Mouse (Mus musculus) heart, embryonic 11.5 days (tissue): Measurements from ENCODE around the gene Tbc1d10a. TPM values are rescaled to one million over a fixed set of nuclear protein-coding genes. Genes with fewer than 3 reads are reported as not detected.
A peak's percentile ranks its signal among the peaks of the same experiment; 100 is the strongest.

Experiments
- ATAC-seq: fragments of 200-750 bp; cut with Nextera tagmentation; replicated peaks from 2 replicates; pipeline ENCODE4 v1.8.0; 2017; ENCODE audit warnings: moderate library complexity; ENCODE audit not compliant: insufficient number of reproducible peaks, low FRiP score, low TSS enrichment
- H3K27ac ChIP-seq: fragments of 300-500 bp; sonication (generic); 2 replicates; pipeline ENCODE4 v1.5.1; 2014; ENCODE audit warnings: mild to moderate bottlenecking, low read depth, low read length
- H3K27me3 ChIP-seq: fragments of 300-500 bp; sonication (generic); 2 replicates; pipeline ENCODE4 v1.6.1; 2014; ENCODE audit warnings: mild to moderate bottlenecking, low read length, mixed read lengths; ENCODE audit not compliant: control insufficient read depth, insufficient read depth
- H3K36me3 ChIP-seq: fragments of 300-500 bp; sonication (generic); 2 replicates; pipeline ENCODE4 v1.6.1; 2014; ENCODE audit warnings: mild to moderate bottlenecking, low read length, moderate library complexity, mixed read lengths; ENCODE audit not compliant: control insufficient read depth, insufficient read depth
- H3K4me1 ChIP-seq: fragments of 300-500 bp; sonication (generic); 2 replicates; pipeline ENCODE4 v1.6.1; 2014; ENCODE audit warnings: low read length; ENCODE audit not compliant: control insufficient read depth, insufficient read depth
- H3K4me2 ChIP-seq: fragments of 300-500 bp; sonication (generic); 2 replicates; pipeline ENCODE4 v1.6.1; 2014; ENCODE audit warnings: mild to moderate bottlenecking, moderate library complexity
- H3K4me3 ChIP-seq: fragments of 300-500 bp; sonication (generic); 2 replicates; pipeline ENCODE4 v1.5.1; 2014; ENCODE audit warnings: low read depth, low read length
- H3K9ac ChIP-seq: fragments of 300-500 bp; sonication (generic); 2 replicates; pipeline ENCODE4 v1.6.1; 2014; ENCODE audit warnings: mild to moderate bottlenecking, low read depth, low read length, moderate library complexity
- H3K9me3 ChIP-seq: fragments of 300-500 bp; sonication (generic); replicated peaks from 2 replicates; pipeline ENCODE4 v1.6.1; 2016; ENCODE audit warnings: low read length; ENCODE audit not compliant: control insufficient read depth
- WGBS: fragments of 180-500 bp; shearing (Covaris S2); extraction: QIAGEN DNeasy Blood & Tissue Kit; methylation state at CpG from one replicate; pipeline ENCODE4 v1.1.7; 2014; ENCODE audit not compliant: insufficient replicate concordance; 5-methylcytosine and 5-hydroxymethylcytosine counted together
- polyA plus RNA-seq: library from polyadenylated mRNA; unstranded; fragments of >200 nt; fragmentation: Nextera tagmentation; extraction: Ambion mirVana; gene quantifications from 2 replicates; pipeline ENCODE4 v1.2.1, GENCODE M21; 2014

Gene Tbc1d10a
- polyA plus RNA-seq, 1 experiment from 2014 or later: 10.1 TPM

- ATAC-seq: no peak
- H3K9me3 ChIP-seq: no peaks in the 10 kb centered on the region
- no peak within 1 kb of the TSS; the same call in 1 of the 2 replicates for H3K4me2 ChIP-seq
- WGBS: 59% methylated on average over 11 of the region's 11 CpGs
- H3K4me1 ChIP-seq: peaks cover 11% of the 10 kb centered on the region
- H3K27ac ChIP-seq: no peak within 1 kb of the TSS
- H3K9ac ChIP-seq: no peak within 1 kb of the TSS
- no peaks in the 10 kb centered on the region for H3K36me3 ChIP-seq
- H3K4me3 ChIP-seq: no peak within 1 kb of the TSS
- no peaks in the 10 kb centered on the region for H3K27me3 ChIP-seq
Measured at GRCm38 (mm10) chr11:4256846-4257607, 70.4 kb downstream of the Tbc1d10a start, which contains the start of gene Lif. Gene Lif (plus strand): TSS chr11:4257557.

DNA sequence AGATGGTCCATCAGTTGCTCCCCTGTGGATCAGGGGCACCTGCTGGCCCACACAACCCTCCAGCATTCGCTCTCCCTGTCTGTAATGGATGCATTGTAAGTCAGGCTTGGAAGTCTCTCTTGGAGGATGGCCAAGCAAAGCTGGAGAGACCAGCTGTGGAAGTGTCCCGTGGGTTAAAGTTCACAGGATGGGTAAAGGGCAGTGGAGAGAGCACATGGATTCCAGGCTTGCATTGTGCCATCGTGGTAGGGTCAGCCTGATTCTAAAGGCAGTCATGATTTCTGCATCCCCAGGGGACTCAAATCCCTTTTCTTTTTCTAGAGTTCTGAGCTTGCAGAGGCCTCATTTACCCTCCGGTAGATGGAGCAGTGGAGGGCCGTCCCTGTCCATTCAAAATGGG lies 71.2 kb downstream of the Tbc1d10a start:
- H3K36me3 ChIP-seq: no peaks in the 10 kb centered on the region
- no peaks in the 10 kb centered on the region for H3K27me3 ChIP-seq
- WGBS: 70% methylated on average over 5 of the region's 5 CpGs
- H3K4me1 ChIP-seq: peaks cover 16% of the 10 kb centered on the region
- ATAC-seq: no peak
- no peaks in the 10 kb centered on the region for H3K9me3 ChIP-seq
- no peak overlapping the region for H3K4me2 ChIP-seq
- H3K4me3 ChIP-seq: no peak overlapping the region
- no peak overlapping the region for H3K9ac ChIP-seq
- no peak overlapping the region for H3K27ac ChIP-seq

- Histone ChIP-seq H3K4me3 (peak overlapping the region; percentile 11; the same call in 1 of the 2 replicates), H3K4me2 (peak overlapping the region; percentile 57), H3K36me3 (no peaks in the 10 kb centered on the region), H3K4me1 (peaks cover 22% of the 10 kb centered on the region), H3K27ac (no peak overlapping the region), H3K9me3 (no peaks in the 10 kb centered on the region), H3K9ac (no peak overlapping the region), H3K27me3 (0 out of 2 replicates have a peak, but pooled peaks cover 3% of the 10 kb centered on the region)
- ATAC-seq: 0 out of 2 replicates have a peak, but pooled peaks have one; percentile 31
- 2% methylated on average over 7 of the region's 7 CpGs for whole genome bisulfite sequencing
Measured at GRCm38 (mm10) chr11:4258657-4259082, 72.1 kb downstream of the Tbc1d10a start.

GRCm38 (mm10) chr11:4260463-4261187 lies 74.0 kb downstream of the Tbc1d10a start:
- ATAC-seq: no peak
- no peak overlapping the region for H3K9ac ChIP-seq
- 50% methylated on average over 14 of the region's 14 CpGs for WGBS

GRCm38 (mm10) chr11:4261188-4261494 lies 74.6 kb downstream of the Tbc1d10a start:
- WGBS: 50% methylated on average over 7 of the region's 7 CpGs
- no peak overlapping the region for H3K9ac ChIP-seq
- ATAC-seq: no peak
- H3K36me3 ChIP-seq: no peaks in the 10 kb centered on the region
- peaks cover 22% of the 10 kb centered on the region for H3K4me1 ChIP-seq
- H3K4me3 ChIP-seq: no peak overlapping the region
- H3K9me3 ChIP-seq: no peaks in the 10 kb centered on the region
- no peak overlapping the region for H3K4me2 ChIP-seq
- H3K27ac ChIP-seq: peak overlapping the region; percentile 10; the same call in 1 of the 2 replicates
- peaks cover 25% of the 10 kb centered on the region for H3K27me3 ChIP-seq

More at GRCm38 (mm10) chr11:4260463-4261187, 74.0 kb downstream of the Tbc1d10a start:
- Histone ChIP-seq H3K4me1 (peaks cover 22% of the 10 kb centered on the region), H3K27ac (no peak overlapping the region), H3K4me3 (no peak overlapping the region), H3K27me3 (peaks cover 20% of the 10 kb centered on the region), H3K4me2 (no peak overlapping the region), H3K9me3 (no peaks in the 10 kb centered on the region), H3K36me3 (no peaks in the 10 kb centered on the region)

DNA sequence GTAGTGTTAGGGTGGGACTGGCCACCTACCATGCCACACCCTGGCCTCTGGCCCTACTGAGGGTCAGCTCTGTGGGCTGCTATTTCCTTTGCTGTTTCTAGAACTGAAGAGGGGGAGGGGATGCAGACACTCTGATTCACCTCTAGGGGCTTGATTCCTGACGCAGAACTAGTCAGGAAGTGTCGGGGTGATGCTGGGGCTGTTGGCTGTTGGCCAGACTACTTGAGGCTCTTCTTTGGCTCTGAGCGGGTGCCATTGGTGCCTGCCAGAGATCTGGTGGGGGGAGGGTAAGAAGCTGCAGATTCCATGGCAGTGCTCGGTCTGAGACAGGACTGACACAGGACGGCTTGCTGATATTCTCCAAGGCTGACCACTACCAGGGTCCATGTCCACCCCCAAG lies 75.4 kb downstream of the Tbc1d10a start:
- H3K27me3 ChIP-seq: peaks cover 32% of the 10 kb centered on the region
- no peak for ATAC-seq

DNA sequence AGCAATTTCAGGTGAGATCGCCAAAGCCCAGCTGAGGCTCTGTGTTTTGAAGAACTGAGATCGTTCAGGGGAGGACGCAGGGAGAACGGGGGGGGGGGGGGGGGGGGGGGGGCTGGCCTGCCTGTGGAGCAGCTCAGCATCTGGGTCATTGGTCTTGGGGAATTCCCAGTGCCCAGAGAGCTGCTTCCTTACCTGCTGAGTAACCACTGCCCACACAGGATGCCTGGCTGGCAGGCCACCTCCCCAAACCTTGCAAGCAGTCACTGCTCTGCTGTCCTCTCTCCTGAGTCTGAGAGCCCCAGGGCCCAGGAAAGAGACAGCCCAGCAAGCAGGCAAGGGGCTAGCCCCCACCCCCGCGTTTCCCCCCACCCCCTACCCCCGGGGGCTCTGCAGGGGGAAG lies 76.3 kb downstream of the Tbc1d10a start:
- no peak for ATAC-seq
- peaks cover 27% of the 10 kb centered on the region for H3K4me1 ChIP-seq
- no peak overlapping the region for H3K4me3 ChIP-seq
- no peak overlapping the region for H3K4me2 ChIP-seq
- WGBS: 34% methylated on average over 6 of the region's 7 CpGs
- peaks cover 41% of the 10 kb centered on the region for H3K27me3 ChIP-seq
- no peaks in the 10 kb centered on the region for H3K9me3 ChIP-seq
- no peaks in the 10 kb centered on the region for H3K36me3 ChIP-seq
- no peak overlapping the region for H3K9ac ChIP-seq
- no peak overlapping the region for H3K27ac ChIP-seq

More for the DNA sequence above, 75.4 kb downstream of the Tbc1d10a start:
- Histone ChIP-seq H3K4me1 (peaks cover 23% of the 10 kb centered on the region), H3K9ac (no peak overlapping the region), H3K9me3 (no peaks in the 10 kb centered on the region), H3K27ac (no peak overlapping the region), H3K4me3 (no peak overlapping the region), H3K4me2 (no peak overlapping the region), H3K36me3 (no peaks in the 10 kb centered on the region)
- WGBS: 6% methylated on average over 5 of the region's 5 CpGs

DNA sequence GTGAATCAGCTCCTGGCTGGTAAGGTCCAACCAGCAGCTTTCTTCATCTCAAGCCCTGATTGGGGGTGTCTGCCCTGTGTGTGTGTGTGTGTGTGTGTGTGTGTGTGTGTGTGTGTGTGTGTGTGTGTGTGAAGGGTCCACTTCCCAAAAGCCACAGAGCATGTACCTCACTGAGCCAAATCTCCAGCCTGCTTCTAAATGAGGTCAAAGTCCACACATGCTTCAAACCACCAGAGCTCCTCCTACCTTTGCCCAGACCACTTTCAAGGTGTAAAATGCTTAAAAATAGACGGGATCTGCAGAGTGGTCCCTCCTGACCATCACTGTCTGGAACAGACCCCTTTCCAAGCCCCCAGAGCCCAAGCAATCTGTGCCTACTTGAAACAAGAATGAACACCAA lies 76.7 kb downstream of the Tbc1d10a start:
- Histone ChIP-seq H3K27me3 (peaks cover 45% of the 10 kb centered on the region), H3K36me3 (no peaks in the 10 kb centered on the region), H3K4me3 (no peak overlapping the region), H3K4me1 (peaks cover 27% of the 10 kb centered on the region), H3K9ac (no peak overlapping the region), H3K4me2 (no peak overlapping the region), H3K27ac (no peak overlapping the region), H3K9me3 (no peaks in the 10 kb centered on the region)
- ATAC-seq: no peak
- WGBS: 13% methylated on average over 1 of the region's 1 CpGs
